Mouse (Mus musculus): ENCODE measurements around the gene Lrrc14b. TPM values are rescaled to one million over a fixed set of nuclear protein-coding genes. Genes with fewer than 3 reads are reported as not detected.

The Lrrc14b gene
- 10 to 100 TPM; 33.2 to 39.0 TPM for total RNA-seq (2021)
- long read RNA-seq, experiment 1, transcript Lrrc14b-201 (2 exons, 2,755 nt): major isoform, 48 of 69 reads
- long read RNA-seq, experiment 1, partial matches to known transcripts: 0 of 69 reads
- long read RNA-seq, experiment 1, other reads (novel, unspliced or antisense): 21 of 69 reads
- long read RNA-seq, experiment 2, transcript Lrrc14b-201 (2 exons, 2,755 nt): major isoform, 53 of 74 reads
- long read RNA-seq, experiment 2, partial matches to known transcripts: 0 of 74 reads
- long read RNA-seq, experiment 2, other reads (novel, unspliced or antisense): 21 of 74 reads

- DNase-seq (ENCODE audit: low spot score in 2 of 2): peak in 1 of 2 experiments; percentile 16
Measured at GRCm38 (mm10) chr13:74363859-74364235, at the start of gene Lrrc14b. Gene Lrrc14b (minus strand): TSS chr13:74364005.

GRCm38 (mm10) chr13:74399298-74399839 is 35.6 kb upstream of the Lrrc14b start, which contains the start of gene Ftl1-ps1:
Gene Ftl1-ps1 (plus strand): TSS chr13:74399694.
- no peak for DNase-seq (ENCODE audit: low spot score in 2 of 2)

GRCm38 (mm10) chr13:74391156-74391555 is 27.4 kb upstream of the Lrrc14b start:
- DNase-seq (ENCODE audit: low spot score in 2 of 2): no peak

GRCm38 (mm10) chr13:74390371-74390990 is 26.7 kb upstream of the Lrrc14b start, which contains the start of gene Zfp72:
Gene Zfp72 (minus strand): TSS chr13:74390836.
- peak in 1 of 2 experiments; percentile 56 for DNase-seq (ENCODE audit: low spot score in 2 of 2)

- DNase-seq (ENCODE audit: low spot score in 2 of 2): no peak
Measured at GRCm38 (mm10) chr13:74389730-74390129, 25.9 kb upstream of the Lrrc14b start.

- DNase-seq (ENCODE audit: low spot score in 2 of 2): no peak
Measured at GRCm38 (mm10) chr13:74382289-74382688, 18.5 kb upstream of the Lrrc14b start.

- DNase-seq (ENCODE audit: low spot score in 2 of 2): no peak
Measured at GRCm38 (mm10) chr13:74381533-74382276, 17.9 kb upstream of the Lrrc14b start.

GRCm38 (mm10) chr13:74363176-74363858 is 488 bp downstream of the Lrrc14b start:
- DNase-seq (ENCODE audit: low spot score in 2 of 2): peak in 1 of 2 experiments; percentile 13

- no peak for DNase-seq (ENCODE audit: low spot score in 2 of 2)
Measured at GRCm38 (mm10) chr13:74362218-74362617, 1.6 kb downstream of the Lrrc14b start.

GRCm38 (mm10) chr13:74356491-74356890 is 7.3 kb downstream of the Lrrc14b start:
- no peak for DNase-seq (ENCODE audit: low spot score in 2 of 2)

- no peak for DNase-seq (ENCODE audit: low spot score in 2 of 2)
Measured at GRCm38 (mm10) chr13:74350435-74350906, 13.3 kb downstream of the Lrrc14b start.

- DNase-seq (ENCODE audit: low spot score in 2 of 2): peak; percentile 95 to 97
Measured at GRCm38 (mm10) chr13:74349566-74350434, 14.0 kb downstream of the Lrrc14b start, which contains the start of the genes Sdha and Ccdc127. Gene Sdha (minus strand): TSS chr13:74350280. Gene Ccdc127 (plus strand): TSS chr13:74350309.

GRCm38 (mm10) chr13:74341036-74341435 is 22.8 kb downstream of the Lrrc14b start:
- peak in 1 of 2 experiments; percentile 17 for DNase-seq (ENCODE audit: low spot score in 2 of 2)

- no peak for DNase-seq (ENCODE audit: low spot score in 2 of 2)
Measured at GRCm38 (mm10) chr13:74329321-74329720, 34.5 kb downstream of the Lrrc14b start.

GRCm38 (mm10) chr13:74317170-74317849 is 46.5 kb downstream of the Lrrc14b start, which contains the start of gene Pdcd6:
Gene Pdcd6 (minus strand): TSS chr13:74317580.
- DNase-seq (ENCODE audit: low spot score in 2 of 2): peak; percentile 79 to 88

- no peak for DNase-seq (ENCODE audit: low spot score in 2 of 2)
Measured at GRCm38 (mm10) chr13:74316789-74317169, 47.0 kb downstream of the Lrrc14b start.

- no peak for DNase-seq (ENCODE audit: low spot score in 2 of 2)
Measured at GRCm38 (mm10) chr13:74316386-74316785, 47.4 kb downstream of the Lrrc14b start.

- no peak for DNase-seq (ENCODE audit: low spot score in 2 of 2)
Measured at GRCm38 (mm10) chr13:74314616-74315015, 49.2 kb downstream of the Lrrc14b start.

Measured in gastrocnemius, postnatal 4 days (tissue).